Mouse (Mus musculus) kidney, postnatal 25 days (tissue): Measurements from ENCODE around the gene Ambra1.

Experiments used
- DNase-seq, 2 experiments: peaks; one replicate each; pipeline ENCODE4 v3.0.0; 2021; ENCODE audit warnings: mixed read lengths in 2 of 2

Ambra1 gene

DNA sequence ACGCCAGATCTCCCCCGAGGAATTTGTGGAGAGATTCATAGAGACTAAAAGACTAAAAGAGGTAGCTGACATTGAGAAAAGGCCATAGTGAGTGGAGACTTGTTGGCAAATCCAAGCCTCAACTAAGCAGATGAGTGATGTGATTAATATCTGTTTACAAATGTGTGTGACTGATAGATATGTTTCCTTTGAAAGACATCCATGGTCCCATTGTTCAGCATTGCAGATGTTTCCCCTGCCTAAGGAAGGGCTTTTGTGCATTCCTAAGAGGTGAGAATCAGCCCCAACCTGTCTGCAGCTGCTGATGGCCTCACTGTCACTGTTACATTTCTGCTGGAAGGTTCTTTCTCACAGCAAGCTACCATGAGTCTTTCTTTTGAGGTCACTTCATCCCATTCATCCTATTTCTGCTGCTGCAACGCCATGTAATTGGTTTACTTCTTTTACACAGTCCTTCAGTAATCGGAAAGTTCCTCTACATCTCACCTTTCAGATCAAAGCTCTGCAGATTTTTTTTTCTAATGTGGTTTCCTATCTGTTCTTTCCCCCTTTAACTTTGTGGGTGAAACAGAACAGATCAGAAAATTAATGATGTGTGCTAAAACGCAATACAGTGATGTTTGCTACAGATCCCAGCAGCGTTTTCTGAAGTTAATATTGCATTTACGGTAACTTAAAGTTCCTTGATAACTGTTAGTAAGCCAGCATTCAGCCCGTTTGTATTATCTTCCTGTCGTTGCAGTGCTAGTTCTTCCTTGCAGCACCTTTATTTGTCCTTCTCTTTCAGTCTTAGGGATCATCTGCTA is 146.3 kb downstream of the Ambra1 start:
- DNase-seq = no peak

DNA sequence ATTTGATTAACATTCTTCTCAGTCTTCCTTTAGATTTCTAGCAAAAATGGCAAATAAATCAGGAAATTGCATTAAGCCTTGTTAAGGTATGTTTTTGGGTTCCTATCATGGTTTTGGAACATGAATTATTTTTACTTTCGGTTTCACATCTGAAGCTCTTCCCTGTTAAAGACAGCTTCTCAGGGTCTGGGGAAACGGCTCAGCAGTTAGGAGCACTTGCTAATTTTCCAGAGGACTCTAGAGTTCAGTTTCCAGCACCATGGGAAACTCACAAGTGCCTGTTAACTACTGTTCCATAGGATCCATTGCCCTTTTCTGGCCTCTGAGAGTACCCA is 146.8 kb downstream of the Ambra1 start:
- DNase-seq = no peak

DNA sequence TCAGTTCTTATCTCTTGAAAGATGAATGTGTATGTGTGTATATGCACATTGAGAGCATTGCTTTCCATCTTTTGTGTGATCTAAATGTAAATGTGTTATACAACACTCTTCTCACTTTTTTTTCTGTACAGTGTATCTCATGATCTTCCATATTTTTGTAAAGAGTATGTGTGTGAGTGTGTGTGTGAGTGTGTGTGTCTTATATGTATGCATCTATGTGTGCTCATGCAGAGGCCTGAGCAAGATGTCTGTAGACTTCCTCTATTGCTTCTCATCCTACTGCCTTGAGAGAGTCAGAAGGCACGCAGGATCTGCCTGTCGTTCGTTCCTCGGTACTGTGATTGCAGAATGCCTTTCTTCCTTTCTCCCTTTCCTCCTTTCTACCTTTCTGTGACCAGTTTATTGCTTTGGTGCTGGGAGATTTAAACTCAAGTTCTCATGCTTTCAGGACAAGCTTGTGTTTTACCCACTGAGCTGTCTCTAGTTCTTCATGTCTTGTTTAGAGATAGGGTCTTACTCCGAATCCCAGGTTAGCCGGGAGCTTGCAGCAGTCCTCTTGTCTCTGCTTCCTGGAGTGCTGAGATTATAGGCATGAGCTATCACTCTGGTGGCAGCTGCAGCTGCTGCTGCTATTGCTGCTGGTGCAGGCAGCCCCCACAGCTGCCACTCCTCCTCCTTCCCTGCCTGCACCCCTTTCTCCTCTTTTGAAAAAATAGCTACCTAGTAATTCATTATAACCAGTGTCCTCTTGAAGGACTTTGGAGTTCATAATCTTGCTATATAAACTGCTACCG is 148.7 kb downstream of the Ambra1 start:
- DNase-seq = no peak

DNA sequence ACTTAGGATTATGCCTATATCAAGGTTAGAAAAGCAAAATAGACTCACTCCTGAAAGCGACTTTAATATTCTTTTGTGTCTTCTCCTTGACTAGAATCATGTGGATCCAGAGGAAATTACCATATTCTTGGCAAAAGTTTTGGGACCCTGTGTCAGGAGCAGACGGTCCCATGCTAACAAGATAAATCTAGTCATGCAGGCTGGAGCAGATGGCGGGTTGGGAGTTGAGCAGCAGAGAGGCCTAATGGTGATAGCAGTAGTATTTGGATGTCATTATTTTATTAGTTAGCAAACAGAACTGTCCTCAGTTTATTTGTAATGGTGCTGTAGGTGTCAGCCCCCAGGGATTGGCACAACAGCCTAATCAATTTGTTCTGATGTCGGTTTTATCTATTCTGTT is 154.0 kb downstream of the Ambra1 start:
- DNase-seq = no peak

DNA sequence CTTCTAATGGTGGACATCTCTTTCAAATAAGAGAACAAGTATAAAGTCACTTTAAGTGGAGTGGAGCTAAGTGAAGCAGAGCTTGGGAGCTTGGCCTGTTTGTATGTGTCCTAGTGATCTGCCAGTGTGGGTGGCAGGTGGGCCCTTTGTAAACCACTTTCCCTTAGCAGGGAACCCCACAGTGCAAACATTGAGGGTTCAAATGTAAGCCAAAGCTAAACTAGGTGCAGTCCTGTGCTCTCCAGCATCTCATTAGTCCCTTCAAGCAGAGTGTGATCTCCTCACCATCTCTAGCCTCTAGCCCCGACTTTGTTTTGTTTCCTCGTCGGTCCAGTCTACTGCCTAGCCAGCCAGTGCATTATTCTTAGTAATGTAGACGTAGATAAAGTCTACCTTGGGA is 154.7 kb downstream of the Ambra1 start:
- DNase-seq = no peak

DNA sequence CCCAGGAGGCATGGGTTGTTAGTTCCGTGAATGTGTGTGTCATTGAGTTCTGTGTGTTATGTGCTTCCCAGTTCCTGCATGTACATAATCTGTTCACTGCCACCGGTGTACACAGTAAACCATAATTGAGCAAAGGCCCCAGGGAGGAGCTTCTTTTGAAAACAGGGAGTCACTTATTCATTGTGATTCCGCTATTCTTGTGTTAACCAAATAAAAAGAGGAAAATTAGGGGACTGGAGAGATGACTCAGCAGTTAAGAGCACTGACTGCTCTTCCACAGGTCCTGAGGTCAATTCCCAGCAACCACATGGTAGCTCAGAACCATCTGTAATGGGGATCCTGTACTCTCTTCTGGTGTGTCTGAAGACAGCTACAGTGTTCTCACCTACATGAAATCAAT is 164.8 kb downstream of the Ambra1 start:
- DNase-seq = no peak

DNA sequence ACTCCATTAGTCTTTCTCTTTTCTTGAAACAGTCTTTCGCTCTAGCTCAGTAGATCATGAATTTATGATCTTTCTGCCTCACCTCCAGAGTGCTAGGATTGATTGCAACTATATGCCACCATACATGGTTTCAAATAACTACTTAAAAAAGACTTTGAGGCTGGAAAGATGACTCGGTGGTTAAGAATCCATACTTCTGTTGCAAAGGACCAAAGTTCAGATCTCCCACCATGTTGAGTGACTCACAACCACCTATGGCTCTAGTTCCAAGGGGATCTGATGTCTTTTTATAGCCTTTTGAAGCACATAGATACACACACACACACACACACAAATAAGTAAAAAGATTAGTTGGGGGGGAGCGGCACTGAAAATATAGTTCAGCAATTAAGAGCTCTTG is 165.5 kb downstream of the Ambra1 start:
- DNase-seq = no peak

DNA sequence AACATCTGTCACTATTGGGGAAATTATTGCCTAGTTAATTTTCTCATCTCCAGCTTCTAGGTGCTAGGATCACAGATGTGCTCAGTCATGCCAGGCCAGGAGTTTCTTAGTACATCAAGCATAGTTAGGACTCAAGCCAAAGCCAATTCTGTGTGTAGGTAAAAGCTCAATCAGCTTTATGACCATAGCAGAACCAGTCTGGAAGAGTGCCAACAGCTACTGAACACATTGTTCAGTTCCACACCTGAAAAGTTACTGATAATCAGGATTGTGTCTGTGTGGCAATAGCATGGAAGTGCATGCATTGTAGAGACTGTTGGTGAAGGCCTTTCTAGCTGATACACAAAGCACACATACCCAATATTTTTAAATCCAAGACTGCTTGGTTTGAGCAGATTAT is 168.0 kb downstream of the Ambra1 start:
- DNase-seq = no peak

DNA sequence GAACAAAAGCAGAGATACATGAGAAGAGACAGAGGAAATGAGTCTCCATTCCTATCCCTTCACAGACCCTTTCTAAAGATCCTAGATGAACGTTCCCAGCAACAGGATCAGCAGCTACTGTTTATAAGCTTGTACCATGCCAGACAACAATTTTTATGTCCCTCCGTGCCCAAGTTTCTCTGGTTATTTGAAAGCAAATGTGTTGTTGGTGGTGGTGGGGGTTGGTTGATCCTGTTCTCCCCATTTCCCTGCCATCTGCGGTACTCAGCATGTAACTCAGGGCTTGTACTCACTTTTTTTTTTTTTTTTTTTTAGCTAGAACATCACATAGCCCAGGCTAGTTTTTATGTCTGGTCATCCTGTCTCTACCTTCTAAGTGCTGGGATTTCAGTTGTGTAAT is 169.2 kb downstream of the Ambra1 start:
- DNase-seq = no peak

DNA sequence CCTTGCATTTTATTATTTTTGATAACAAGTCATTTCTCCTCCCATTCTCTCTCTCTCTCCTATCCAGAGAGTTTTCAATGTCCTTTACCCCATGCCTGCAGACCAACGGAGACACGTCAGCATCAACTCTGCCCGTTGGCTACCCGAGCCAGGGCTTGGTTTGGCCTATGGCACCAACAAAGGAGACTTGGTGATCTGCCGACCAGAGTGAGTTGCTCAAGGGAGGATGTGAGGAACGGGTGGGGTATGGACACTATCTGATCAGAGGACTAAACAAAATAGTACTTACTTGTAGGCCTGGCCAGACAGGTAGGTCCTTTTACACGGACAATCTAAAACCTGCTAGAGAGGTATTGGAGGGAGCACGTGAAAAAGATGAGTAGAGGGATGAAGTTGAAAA is 170.5 kb downstream of the Ambra1 start:
- no peak for DNase-seq

DNA sequence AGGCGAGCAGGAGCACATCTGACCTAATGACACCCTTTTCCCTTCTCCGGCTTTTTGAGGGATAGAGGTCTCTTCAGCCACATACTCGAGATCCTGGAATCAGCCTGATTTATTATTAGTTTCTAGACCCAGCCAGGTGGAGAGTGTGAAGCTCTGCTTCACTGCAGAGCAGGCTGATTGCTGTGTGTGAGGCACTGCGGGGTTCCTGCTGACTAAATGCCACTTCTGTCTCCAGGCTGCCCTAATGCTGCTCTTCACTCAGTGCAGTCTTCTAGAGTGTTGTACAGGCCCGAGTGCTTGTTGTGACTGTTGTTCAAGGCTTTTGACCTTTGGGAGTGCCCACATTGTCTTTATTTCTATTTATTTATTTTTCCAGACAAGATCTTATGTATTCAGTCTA is 172.4 kb downstream of the Ambra1 start:
- DNase-seq = no peak

DNA sequence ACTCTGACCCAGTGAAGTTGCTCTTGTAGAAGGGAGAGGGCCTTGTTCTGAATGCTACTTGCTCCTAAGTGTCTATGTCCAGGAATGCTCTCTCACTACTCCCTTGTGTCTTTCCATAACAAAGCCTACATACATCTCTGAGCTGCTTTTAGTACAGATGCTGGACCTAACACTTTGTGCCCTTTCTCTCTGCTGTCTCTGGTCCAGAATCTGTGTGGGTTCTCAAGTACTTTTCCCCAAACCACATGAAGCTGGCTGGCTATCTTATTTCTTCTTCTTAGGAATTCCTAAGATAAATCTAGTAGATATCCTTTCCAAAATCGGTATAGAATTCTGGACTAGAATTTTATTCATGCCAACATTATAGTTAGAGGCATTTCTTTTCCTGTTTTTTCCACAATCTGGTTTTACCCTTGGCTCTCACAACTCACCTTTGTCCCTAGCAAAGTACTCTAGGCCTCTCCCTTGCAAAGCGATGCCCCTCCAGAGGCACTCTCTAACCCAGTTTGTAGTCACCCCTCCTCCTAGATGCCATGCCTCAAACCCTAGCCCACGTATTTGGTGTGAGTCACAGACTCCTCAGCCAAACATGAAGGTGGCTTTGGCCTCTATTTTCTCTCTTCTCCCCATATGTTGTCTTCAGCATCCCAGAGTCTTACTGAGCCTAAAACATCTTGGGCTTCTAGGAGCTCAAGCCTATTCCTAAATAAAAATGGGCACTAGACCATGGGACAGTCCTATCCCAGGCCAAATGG is 173.4 kb downstream of the Ambra1 start:
- DNase-seq = no peak

DNA sequence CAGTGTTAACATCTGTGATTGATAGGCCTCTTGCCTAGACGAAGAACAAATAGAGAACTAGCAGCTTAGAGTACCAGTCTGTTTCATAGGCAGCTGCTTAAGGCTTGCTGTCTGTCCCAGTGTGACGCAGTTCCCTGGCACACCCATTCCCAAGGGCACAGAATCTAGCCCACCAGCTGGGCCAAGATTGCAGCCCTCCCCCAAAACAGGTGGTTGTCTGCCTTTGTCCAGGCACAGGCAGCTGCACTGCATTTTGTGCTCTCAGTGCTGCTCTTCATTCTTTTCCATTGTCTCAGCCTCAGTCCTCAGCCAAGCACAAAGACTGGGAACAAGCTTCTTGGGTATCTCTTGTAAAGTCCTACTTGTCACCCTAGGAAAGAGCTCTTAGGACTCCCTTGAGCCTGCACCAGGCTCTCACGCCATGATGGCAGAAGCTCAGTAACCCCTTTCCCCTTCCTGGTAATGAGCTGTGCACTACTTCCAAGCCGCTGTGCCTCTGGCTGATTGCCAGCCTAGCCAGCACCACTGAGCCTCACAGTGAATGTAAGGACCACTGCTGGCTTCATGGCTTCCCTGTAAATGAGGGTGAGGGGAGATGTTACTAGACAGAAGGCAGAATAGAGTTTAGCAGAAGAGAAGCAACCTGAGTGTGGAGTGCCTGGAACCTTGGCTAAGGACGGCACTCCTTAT is 174.8 kb downstream of the Ambra1 start:
- no peak for DNase-seq

DNA sequence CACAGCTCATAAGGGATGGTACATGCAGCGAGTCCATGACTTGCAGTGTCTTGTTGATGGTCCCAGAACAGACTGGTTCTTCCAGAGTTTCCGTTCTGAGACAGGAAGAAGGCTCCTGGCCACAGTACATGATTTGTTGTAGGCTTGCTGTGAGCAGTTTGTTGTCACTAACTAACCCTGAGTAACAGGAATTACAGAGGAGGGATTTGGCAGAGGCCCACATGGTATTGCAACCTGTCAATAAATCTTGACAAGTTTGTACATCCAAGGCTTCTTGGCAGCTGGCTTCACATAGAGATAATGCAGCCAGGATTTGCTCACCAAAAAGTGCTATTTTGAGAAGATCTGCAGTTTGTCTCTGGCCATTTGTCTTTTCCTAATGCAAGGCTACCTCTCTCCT is 176.2 kb downstream of the Ambra1 start:
- DNase-seq = no peak

DNA sequence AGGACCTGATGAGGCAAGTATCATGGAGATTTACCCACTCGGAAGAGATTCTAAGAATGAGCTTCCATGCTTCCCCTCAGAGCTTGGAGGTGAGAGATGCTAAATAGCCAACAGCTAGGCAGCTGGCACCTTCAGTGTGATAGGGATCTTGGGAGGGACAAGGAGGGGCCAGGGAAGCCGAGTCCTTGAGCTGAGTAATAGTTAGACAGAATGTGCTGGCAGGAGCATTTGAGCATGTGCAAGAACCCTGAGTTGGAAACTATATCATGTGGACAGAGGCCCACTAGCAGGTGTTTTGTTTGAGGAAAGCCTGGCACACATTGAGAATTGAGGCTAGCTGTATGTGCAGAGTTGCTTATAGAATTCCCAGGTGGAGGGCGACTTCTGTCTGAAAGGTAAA is 182.7 kb downstream of the Ambra1 start:
- DNase-seq = no peak

DNA sequence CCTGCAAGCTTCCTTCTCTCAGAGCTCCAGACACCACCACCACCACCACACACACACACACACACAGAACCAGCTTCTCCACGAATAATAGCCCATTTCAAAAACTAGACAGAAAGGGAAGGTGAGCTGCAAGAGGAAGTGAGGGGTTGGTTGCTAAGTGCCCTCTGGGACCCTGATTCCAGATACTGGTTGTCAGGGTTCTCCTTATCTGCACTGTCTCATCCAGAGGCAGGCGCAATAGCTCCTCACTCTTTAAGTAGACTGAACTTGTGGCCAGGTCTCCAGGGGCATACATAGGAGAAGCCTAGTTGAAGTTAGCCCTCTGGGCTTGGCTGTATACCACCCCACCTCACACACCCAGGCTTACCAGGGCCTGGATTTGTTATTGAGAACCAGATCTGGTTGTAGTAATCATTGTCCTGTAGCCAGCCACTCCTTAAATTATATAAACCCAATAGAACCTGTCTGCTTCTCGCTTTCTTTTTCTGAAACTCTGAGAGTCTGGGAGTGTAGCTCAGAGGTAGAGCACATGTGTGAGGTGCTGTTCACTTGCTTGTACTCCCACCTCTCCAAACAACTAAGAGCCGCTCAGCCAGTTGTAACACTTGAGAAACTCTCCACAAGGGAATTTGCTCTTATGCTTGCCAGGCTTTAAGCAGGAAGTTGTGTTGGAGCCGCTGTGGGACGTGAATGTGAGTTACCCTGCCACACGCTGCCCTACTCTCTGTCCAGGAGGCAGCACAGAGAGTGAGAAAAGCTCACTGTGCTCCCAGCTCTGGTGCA is 183.6 kb downstream of the Ambra1 start:
- no peak for DNase-seq

DNA sequence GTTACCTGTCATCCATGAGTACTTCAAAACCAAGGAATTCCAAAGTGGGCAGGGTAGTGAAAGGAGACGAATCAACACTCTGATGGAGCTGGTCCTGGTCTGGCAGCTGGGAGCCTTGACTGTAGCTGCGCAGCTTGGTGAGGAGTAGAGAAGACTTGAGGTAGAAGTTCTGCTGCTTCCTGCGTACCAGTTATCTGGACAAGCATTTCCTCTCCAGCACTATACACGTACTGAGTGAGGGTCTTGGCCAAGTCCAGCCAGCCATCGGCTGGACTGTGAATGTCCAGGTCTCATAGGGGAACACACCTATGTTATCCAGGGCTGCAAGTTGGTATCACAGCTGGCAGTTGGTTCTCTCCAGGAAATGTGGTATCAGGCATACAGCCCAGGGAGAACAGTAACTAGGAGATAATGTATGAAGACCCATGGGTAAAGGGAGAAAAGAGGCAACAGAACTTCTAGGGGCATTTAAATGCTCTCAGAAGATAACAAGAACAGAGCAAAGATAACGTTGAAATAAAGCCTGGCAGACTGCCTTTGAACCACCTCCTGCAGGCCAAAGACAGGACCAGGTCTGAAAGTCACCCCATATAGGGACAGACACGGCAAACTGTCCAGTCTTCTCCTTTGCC is 186.5 kb downstream of the Ambra1 start:
- no peak for DNase-seq

DNA sequence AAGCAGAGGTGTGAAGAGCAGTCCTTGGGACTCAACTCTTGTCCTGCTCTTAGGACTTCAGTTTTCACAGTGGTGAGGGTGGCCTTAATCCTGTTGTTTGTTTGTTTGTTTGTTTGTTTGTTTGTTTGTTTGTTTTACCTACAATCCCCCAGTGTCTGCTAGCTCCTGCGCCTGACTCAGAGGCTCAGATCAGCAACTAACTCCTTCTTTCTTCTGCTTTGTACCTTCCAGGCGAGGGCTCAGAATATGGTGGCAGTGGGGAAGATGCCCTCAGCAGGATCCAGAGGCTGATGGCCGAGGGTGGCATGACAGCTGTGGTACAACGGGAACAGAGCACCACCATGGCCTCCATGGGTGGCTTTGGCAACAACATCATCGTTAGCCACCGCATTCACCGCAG is 187.2 kb downstream of the Ambra1 start:
- DNase-seq = no peak

DNA sequence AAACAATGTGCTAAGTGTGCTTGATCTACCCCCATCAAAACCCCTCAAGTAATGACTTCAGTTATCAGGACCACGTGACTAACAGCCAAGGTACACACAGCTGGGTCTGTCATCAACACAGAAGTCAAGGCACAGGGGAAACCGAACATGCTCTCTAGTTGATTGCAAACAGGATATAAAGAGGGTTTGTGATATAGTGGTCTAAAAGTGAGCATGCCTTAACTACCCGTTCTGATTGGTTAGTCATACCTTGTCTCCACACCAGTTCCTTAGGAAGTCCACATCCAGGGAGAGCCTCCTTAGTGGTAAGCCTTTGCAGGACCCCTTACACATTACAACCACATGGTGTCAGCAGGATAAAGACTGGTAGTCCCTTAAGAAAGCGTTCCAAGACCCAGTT is 190.2 kb downstream of the Ambra1 start:
- no peak for DNase-seq

DNA sequence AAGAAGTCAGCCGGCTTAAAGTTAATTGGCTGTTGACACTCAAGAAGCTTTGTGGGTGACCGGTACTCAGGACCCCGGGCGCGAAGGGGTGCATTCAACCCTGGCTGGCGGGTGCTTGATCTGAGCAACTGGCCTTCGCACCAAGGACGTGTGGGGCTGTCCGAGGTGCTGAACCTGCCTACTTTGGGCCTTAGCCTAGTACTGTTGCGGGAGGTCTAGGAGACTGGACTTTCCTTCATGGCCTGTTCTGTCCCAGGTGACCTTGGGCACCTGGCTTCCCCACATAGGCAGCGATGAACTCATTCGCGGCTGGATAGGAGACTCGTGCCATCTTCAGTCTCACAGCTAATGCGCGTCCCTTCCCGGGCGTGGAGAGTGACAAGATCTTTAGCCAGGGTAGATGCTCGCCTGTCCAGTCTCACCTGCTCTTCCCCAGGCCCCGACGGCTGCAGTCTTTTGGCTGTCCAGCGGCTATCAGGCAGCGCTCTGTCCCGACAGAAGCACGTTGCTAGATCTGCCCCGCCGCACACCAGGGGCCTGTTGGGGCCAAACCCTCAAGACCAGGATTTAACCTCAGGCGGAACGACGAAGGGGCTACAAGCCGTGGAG is 191.4 kb downstream of the Ambra1 start:
- DNase-seq = peak; percentile 90 to 92

DNA sequence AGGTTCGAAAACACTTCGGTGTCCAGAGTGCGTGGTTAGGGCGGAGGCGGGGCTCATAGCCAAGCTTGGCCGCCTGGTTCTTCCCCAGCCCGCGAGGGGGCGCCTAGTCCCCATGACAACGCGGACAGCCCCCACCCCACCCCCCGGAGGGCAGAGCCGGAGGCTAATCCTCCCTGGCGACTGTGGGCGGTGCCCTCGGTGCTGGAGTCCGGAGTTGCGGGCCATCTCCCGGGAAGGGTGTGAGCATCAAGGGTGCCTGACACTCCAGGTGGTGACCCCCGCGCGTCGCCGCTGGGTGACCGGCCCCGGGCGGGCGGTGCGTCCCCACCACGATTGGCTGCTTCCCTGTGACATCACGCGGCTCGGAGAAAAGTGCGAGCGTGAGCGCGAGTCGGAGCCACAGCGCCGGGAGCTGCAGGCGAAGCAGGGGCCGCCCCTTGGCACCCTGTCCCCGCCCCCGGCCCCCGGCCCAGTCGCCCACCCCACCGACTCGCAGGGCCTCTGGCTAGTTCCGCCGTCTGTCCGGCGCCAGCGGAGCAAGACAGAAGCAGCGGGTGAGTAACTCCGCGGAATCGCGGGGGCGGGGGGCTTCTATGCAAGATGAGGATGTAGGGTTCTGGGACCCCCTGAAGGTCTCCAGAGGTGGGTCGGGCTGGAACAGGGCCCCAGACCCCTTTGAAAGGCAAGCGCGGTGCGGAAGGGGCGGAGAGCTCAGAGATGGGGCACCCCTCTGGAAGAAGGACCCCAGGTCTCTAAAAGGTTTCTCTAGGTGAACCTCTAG is 192.0 kb downstream of the Ambra1 start:
- DNase-seq = peak; percentile 53 to 73
